Mouse (Mus musculus) testis, adult 2 months (tissue): ENCODE data around the gene Smarce1.

ENCODE experiments used
- CTCF ChIP-seq: fragments of 200-500 bp; IDR thresholded peaks from 2 replicates; pipeline ENCODE4 v1.5.1; 2012; ENCODE audit warnings: low read depth, mild to moderate bottlenecking, inconsistent platforms, low read length, moderate library complexity; ENCODE audit not compliant: control insufficient read depth, insufficient read depth, insufficient replicate concordance
- POLR2A ChIP-seq: fragments of 200-500 bp; IDR thresholded peaks from 2 replicates; pipeline ENCODE4 v1.6.1; 2012; ENCODE audit warnings: low read depth, mild to moderate bottlenecking, inconsistent platforms, low read length, moderate library complexity; ENCODE audit not compliant: control insufficient read depth

DNA sequence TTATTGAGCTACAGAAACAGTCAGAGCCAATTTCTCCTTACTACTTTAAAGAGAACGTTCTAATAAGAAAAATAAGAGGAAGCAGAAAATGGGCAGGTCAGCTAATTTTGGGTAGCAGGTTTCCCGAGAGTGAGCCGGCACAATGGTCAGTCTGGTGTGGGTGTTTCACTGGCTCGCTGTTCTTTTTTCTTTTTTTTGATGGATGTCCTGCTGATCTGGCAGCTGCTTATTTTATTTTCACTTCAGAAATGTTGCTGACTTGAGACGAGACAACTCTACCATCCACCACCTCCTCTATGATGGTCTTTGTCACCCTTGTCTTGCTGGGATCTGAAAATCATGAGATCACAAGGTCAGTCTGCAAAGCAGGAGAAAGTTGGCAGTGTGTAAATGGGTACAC is 49.2 kb upstream of the Smarce1 start:
- TF ChIP-seq POLR2A, result no peak
- TF ChIP-seq CTCF, result no peak
